Comparison of ENCODE assay signal across 8 mouse cellular contexts in genomic region chr10:127070190-127071121, GRCm38 (mm10). TPM values are rescaled to one million over a fixed set of nuclear protein-coding genes. Genes with fewer than 3 reads are reported as not detected.
A peak's percentile ranks its signal among the peaks of the same experiment; 100 is the strongest.
DNase-seq lines count a peak whose midpoint lies in the region; ATAC-seq lines count a peak whose summit lies in the region.

Tspan31 (minus strand) TSS chr10:127070264.

- H3K9ac ChIP-seq in forebrain, embryonic 11.5 days (ENCODE audit: low read length): peak within 1 kb of the TSS; percentile 86
- H3K9ac ChIP-seq in heart, embryonic 16.5 days (ENCODE audit: low read length): peak within 1 kb of the TSS; percentile 80
- H3K9ac ChIP-seq in liver, embryonic 13.5 days: peak within 1 kb of the TSS; percentile 79
- peak within 1 kb of the TSS; percentile 67 for H3K9ac ChIP-seq in stomach, embryonic 15.5 days

- H3K4me3 ChIP-seq in forebrain, embryonic 11.5 days (ENCODE audit: low read depth, low read length): peak within 1 kb of the TSS; percentile 59
- H3K4me3 ChIP-seq in heart, embryonic 16.5 days (ENCODE audit: low read length): peak within 1 kb of the TSS; percentile 76
- peak within 1 kb of the TSS; percentile 73 for H3K4me3 ChIP-seq in liver, embryonic 13.5 days (replicated peaks)
- H3K4me3 ChIP-seq in stomach, embryonic 15.5 days (replicated peaks): peak within 1 kb of the TSS; percentile 70

- H3K9me3 ChIP-seq in forebrain, embryonic 11.5 days (ENCODE audit: control insufficient read depth, low read length): no peaks in the 10 kb centered on the region
- H3K9me3 ChIP-seq in heart, embryonic 16.5 days (replicated peaks; ENCODE audit: control insufficient read depth, low read length): no peaks in the 10 kb centered on the region
- no peaks in the 10 kb centered on the region for H3K9me3 ChIP-seq in liver, embryonic 13.5 days (replicated peaks)
- no peaks in the 10 kb centered on the region for H3K9me3 ChIP-seq in stomach, embryonic 15.5 days

- H3K27ac ChIP-seq in forebrain, embryonic 11.5 days (ENCODE audit: low read depth, low read length): peak within 1 kb of the TSS; percentile 79
- H3K27ac ChIP-seq in heart, embryonic 16.5 days (ENCODE audit: low read length): peak within 1 kb of the TSS; percentile 88
- peak within 1 kb of the TSS; percentile 77 for H3K27ac ChIP-seq in liver, embryonic 13.5 days
- peak within 1 kb of the TSS; percentile 95 for H3K27ac ChIP-seq in stomach, embryonic 15.5 days

- peaks cover 13% of the 10 kb centered on the region; the same call in 1 of the 2 replicates for H3K4me1 ChIP-seq in forebrain, embryonic 11.5 days (replicated peaks; ENCODE audit: control insufficient read depth, insufficient read depth, low read length)
- peaks cover 17% of the 10 kb centered on the region for H3K4me1 ChIP-seq in heart, embryonic 16.5 days (ENCODE audit: control insufficient read depth, insufficient read depth, low read length)
- H3K4me1 ChIP-seq in liver, embryonic 13.5 days (replicated peaks): peaks cover 63% of the 10 kb centered on the region
- H3K4me1 ChIP-seq in stomach, embryonic 15.5 days: peaks cover 19% of the 10 kb centered on the region

- peak within 1 kb of the TSS; percentile 81 for H3K4me2 ChIP-seq in forebrain, embryonic 11.5 days (ENCODE audit: low read depth, low read length, severe bottlenecking)
- peak within 1 kb of the TSS; percentile 97 for H3K4me2 ChIP-seq in heart, embryonic 16.5 days (ENCODE audit: low read depth, low read length)
- peak within 1 kb of the TSS; percentile 89 for H3K4me2 ChIP-seq in liver, embryonic 13.5 days
- H3K4me2 ChIP-seq in stomach, embryonic 15.5 days: peak within 1 kb of the TSS; percentile 81

- H3K36me3 ChIP-seq in forebrain, embryonic 11.5 days (ENCODE audit: control insufficient read depth, insufficient read depth, low read length): peaks cover 24% of the 10 kb centered on the region
- H3K36me3 ChIP-seq in heart, embryonic 16.5 days (ENCODE audit: control insufficient read depth, insufficient read depth): peaks cover 30% of the 10 kb centered on the region
- peaks cover 28% of the 10 kb centered on the region for H3K36me3 ChIP-seq in liver, embryonic 13.5 days
- peaks cover 26% of the 10 kb centered on the region for H3K36me3 ChIP-seq in stomach, embryonic 15.5 days

- no peaks in the 10 kb centered on the region for H3K27me3 ChIP-seq in forebrain, embryonic 11.5 days (ENCODE audit: control insufficient read depth, insufficient read depth, low read length)
- H3K27me3 ChIP-seq in heart, embryonic 16.5 days (ENCODE audit: control insufficient read depth, insufficient read depth, low read length): peaks cover 5% of the 10 kb centered on the region
- H3K27me3 ChIP-seq in liver, embryonic 13.5 days: 0 out of 2 replicates have a peak, but pooled peaks cover 5% of the 10 kb centered on the region
- peaks cover 6% of the 10 kb centered on the region; the same call in 1 of the 2 replicates for H3K27me3 ChIP-seq in stomach, embryonic 15.5 days (replicated peaks)

- WGBS in forebrain, embryonic 11.5 days: 3% methylated on average over 36 of the region's 36 CpGs
- WGBS in heart, embryonic 16.5 days: 2% methylated on average over 36 of the region's 36 CpGs
- WGBS in liver, embryonic 13.5 days (ENCODE audit: insufficient replicate concordance): 1% methylated on average over 36 of the region's 36 CpGs
- 1% methylated on average over 36 of the region's 36 CpGs for WGBS in stomach, embryonic 15.5 days

- DNase-seq in ES-CJ7 (ENCODE audit: low read depth, low spot score): peak; percentile 98
- peak; percentile 93 for DNase-seq in c-Kit-positive CD71-positive TER-119-positive erythroid progenitor cells, embryonic 14.5 days (ENCODE audit: low spot score)
- peak; percentile 90 for DNase-seq in forebrain, embryonic 11.5 days (ENCODE audit: low spot score)
- peak; percentile 96 to 97 for DNase-seq in kidney, postnatal 25 days
- peak; percentile 87 for DNase-seq in liver, embryonic 13.5 days
- DNase-seq in neural tube, embryonic 10.5 days (ENCODE audit: extremely low spot score, low spot score): peak; percentile 90

- ATAC-seq in forebrain, embryonic 11.5 days (replicated peaks; ENCODE audit: low FRiP score): peak; percentile 88
- peak; percentile 90 for ATAC-seq in heart, embryonic 16.5 days (replicated peaks; ENCODE audit: extremely low read depth, insufficient read depth, low FRiP score)
- peak; percentile 87 for ATAC-seq in liver, embryonic 13.5 days (ENCODE audit: low read depth)
- ATAC-seq in stomach, embryonic 15.5 days (ENCODE audit: insufficient read depth, low FRiP score, low read depth): peak; percentile 88

RNA-seq across cellular contexts. Expression of gene Tspan31, which starts in this region (rescaled TPM):
- 144 and 159 TPM in 2 replicates for polyA plus RNA-seq in forebrain, embryonic 11.5 days (2014; fragmentation: Nextera tagmentation; extraction: Ambion mirVana)
- 110 and 112 TPM in 2 replicates for polyA plus RNA-seq in heart, embryonic 16.5 days (2015; fragmentation: Nextera tagmentation; extraction: Ambion mirVana)
- 69.4 and 77.7 TPM in 2 replicates for polyA plus RNA-seq in liver, embryonic 13.5 days (2015; fragmentation: Nextera tagmentation; extraction: Ambion mirVana)
- polyA plus RNA-seq in stomach, embryonic 15.5 days (2015; fragmentation: Nextera tagmentation; extraction: Ambion mirVana): 154 and 163 TPM in 2 replicates

Comparison
In these comparisons a context has a peak if more than half of its experiments do, and no peak if none do; other contexts are left out.
1. Peak in every context shown above with its lines: DNase-seq, ATAC-seq, H3K4me3 ChIP-seq and H3K27ac ChIP-seq.